Mouse (Mus musculus) cerebellum, adult (tissue): Measurements from ENCODE around the gene Serpinh1.

ENCODE experiments used
- ATAC-seq: cut with Nextera tagmentation; 2 replicates; pipeline ENCODE4 v1.9.2; 2017; ENCODE audit warnings: mild to moderate bottlenecking, moderate library complexity, mixed read lengths; ENCODE audit not compliant: insufficient number of reproducible peaks, low FRiP score, low TSS enrichment

Gene Serpinh1

GRCm38 (mm10) chr7:99352526-99353400 is at the start of gene Serpinh1:
Gene Serpinh1 (minus strand): TSS chr7:99353239.
- ATAC-seq = no peak

- no peak for ATAC-seq
Measured at GRCm38 (mm10) chr7:99402477-99402876, 49.4 kb upstream of the Serpinh1 start.

GRCm38 (mm10) chr7:99401373-99401772 is 48.3 kb upstream of the Serpinh1 start:
- ATAC-seq = no peak

DNA sequence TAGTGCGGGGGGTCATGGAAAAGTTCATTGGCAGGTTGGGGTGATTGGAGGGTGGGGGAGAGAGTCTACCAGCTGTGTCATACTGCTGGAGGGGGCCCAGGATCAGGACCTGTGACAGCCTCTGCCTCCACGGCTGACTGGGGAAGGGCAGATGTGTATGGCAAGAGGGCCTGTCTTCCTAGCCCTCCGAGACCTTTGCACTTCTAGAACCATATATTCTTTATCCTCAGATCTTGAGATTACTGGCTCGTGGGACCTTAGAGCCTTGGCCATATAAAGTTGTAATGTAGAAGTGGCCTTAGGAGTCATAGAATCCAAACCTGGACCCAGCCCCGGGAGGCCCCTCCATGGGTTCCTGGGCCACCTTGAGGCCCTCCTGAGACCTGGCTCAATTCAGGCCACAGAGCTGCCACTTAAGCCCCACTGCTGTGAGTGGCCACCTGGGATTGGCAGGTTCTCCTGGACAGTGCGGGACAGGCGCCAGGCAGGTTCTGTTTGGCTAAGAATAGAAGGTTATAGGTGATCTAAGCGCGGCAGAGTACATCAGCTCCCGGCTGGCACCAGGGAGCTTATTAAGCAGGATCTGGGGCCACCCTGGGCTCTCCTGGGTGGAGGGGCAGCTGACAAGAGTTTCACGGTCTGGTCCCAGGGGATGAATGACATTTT is 44.1 kb upstream of the Serpinh1 start:
- peak; percentile 40 for ATAC-seq

GRCm38 (mm10) chr7:99395908-99396616 is 43.0 kb upstream of the Serpinh1 start:
- ATAC-seq = no peak

- ATAC-seq = no peak
Measured at GRCm38 (mm10) chr7:99395385-99395784, 42.3 kb upstream of the Serpinh1 start.

GRCm38 (mm10) chr7:99393711-99394325 is 40.8 kb upstream of the Serpinh1 start:
- no peak for ATAC-seq

DNA sequence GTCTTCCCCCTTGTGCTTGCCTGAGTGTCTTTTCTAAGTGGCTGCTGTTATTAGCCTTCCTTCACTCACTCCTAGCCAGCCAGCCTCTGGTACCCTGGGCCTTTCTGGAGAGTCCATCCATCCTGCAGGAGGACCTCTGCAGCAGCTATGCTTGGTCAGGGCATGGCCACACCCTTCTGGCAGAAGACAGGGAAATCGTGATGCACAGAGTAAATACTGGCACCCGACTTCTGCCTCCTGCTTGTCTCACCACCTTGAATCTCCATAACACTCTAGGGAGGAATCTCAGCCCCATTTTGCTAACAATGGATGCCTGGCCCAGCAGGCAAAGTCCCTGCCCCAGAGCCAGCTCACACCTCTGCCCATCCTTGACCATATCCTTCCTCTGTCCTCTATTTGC is 39.7 kb upstream of the Serpinh1 start:
- no peak for ATAC-seq

DNA sequence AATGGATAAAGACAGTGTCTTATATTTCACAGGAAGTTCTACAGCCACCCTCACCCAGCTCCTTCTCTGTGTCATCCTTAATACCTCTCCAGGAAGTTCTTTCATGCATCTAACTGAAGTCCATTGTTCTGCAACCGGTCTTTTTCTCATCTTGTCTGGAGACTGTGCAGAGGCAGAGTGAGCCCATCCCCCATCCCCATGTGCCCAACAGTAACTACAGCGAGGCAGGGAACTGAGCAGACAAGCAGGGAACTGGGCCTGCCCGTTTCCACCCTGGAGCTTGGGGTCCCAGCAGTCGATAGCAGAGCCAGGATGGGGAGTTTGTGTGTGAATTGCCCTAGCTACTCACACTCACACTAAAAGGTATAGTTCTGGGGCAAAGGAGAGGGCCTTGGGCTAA is 37.5 kb upstream of the Serpinh1 start:
- no peak for ATAC-seq

GRCm38 (mm10) chr7:99387356-99387755 is 34.3 kb upstream of the Serpinh1 start:
- peak; percentile 59; the same call in 1 of the 2 replicates for ATAC-seq

DNA sequence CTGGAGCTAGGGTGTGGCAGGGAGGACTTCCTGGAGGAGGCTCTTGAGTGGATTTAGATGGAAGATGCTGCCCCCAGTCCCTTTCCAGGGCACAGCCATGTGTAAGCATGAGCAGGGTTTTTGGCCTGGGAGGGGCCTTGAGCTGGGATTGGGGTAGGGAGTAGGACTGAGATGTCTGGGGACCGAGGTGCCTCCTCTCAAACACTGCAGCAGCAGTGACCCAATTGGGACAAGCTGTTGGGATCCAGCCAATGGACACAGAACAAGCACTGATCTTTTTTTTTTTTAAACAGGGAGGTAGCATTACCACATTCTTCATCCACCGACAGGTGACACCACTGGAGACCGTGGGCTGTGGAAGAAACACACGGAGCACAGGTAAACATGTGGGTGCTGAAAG is 33.8 kb upstream of the Serpinh1 start:
- no peak for ATAC-seq

DNA sequence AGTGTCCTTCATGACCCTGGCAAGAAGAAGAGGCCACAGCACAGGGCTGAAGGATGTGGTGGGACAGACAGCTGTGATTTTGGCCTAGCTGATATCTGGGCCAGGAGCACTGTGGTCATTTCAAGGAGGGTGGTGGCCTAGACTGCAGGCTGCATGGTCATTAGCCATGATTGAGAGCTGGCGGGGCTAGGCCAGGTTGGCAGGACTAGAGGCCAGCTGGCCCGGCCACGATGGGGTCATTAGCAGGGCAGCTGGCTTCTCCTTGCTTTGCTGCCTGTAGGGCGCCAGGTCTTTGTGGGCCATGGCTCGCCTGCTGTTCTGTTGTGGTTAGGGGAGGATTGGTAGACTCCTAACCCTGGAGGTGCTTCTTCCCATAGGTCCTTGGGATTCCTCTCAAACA is 33.0 kb upstream of the Serpinh1 start:
- ATAC-seq = 0 out of 2 replicates have a peak, but pooled peaks have one; percentile 16

DNA sequence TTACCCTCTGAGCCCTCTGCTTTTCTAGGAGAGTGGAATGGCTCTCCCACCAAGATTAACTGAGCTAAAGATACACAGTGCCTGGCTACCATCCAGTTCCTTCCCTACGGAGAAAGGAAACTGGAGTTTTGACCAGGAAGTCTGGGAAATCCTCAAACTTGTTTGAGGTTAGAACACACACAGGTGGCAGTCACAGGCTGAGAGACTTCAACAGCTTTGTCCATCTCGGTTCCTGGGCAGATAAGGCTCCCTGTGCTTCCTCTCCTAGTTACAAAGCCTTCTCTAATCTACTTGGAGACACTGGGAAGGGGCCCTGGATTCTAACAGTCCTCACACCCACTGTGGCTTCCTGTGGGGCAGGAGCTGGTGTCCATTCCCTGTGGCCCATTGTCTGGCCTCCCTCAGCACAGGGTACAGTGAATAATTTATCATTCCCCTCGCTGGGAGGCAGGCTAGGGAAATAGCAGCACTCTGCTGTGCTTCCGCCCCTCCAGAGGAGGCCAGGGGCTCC is 31.1 kb upstream of the Serpinh1 start:
- no peak for ATAC-seq

DNA sequence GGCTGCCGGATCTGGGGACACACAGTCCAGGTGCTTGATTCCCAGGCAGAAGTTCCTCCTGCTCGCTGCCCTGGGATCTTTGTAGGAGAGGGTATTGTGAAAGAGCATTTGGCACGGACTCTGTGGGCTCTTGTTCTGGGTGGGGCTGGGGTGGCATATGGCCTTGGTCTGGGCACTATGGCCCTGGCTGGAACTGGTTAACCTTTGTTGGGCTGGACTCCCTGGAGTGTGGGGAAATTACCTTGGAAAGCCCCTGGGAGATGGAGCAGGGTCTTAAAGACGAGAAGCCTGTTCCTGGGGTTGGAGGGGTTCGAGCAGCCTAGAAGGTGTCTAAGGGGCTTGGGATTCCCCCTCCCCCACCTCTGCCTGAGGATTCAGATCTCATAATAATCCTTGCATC is 30.2 kb upstream of the Serpinh1 start:
- no peak for ATAC-seq

- no peak for ATAC-seq
Measured at GRCm38 (mm10) chr7:99382088-99383000, 29.3 kb upstream of the Serpinh1 start.

- ATAC-seq = peak; percentile 82
Measured at GRCm38 (mm10) chr7:99381214-99382087, 28.4 kb upstream of the Serpinh1 start, which contains the start of gene Gdpd5. Gene Gdpd5 (plus strand): TSS chr7:99381414.

DNA sequence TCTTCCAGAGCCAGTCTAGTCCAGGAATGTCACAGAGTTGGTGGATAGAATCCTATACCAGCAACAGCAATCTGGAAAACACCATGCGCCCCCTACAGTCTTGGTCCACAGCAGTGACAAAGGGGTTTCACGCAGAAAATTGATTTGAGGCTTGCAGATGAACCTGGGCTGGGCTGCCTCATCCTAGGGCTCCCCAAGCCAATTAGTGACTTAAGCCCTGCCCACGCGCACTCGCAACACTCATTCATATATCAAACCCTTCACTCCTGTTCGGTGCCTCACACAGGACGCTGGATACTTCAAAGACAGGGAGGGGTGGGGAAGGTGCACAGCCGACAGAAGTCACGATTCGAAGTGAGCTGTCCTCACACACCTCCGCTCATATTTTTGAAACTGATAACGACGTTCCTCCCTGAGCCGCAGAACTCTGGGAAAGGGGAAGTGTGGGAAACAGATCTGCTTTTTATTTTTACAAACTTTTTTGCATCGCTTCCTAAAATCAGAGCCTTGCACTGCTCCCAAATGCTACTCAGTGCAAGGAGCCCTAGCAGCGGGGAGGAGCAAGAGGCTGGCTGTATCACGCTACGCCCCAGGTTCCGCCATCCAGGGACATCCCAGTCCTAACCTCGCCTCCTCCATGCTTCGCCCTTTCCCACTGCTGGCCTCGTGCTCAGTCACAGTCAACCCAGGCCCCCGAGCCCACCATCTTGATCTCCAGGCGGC is 27.6 kb upstream of the Serpinh1 start:
- peak; percentile 46; the same call in 1 of the 2 replicates for ATAC-seq

DNA sequence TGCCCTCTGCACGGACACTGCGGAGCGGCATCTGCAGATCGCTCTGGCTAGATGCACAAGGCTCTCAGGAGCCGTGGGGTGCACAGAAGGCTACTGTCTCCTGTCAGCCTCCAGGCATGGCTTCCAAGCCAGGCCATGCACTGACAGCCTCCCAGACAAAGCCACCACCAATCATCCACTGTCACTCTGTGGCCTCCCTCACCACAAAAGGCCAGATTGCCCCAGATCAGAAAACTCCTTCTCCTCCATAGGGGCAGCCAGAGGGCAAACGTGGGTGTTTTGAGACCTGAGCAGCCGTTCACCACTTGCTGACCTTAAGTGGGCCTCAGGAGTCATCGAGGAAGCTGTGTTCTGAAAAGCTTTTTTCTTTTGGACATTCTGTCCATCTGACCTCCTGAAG is 25.8 kb upstream of the Serpinh1 start:
- ATAC-seq = no peak
